Mouse (Mus musculus) thymus, postnatal 36 days (tissue): ENCODE results near the gene B4galnt3.

Experiments
- DNase-seq, 2 experiments: peaks; one replicate each; pipeline ENCODE4 v3.0.0; 2022; ENCODE audit warnings: mixed read lengths in 2 of 2

B4galnt3 gene

DNA sequence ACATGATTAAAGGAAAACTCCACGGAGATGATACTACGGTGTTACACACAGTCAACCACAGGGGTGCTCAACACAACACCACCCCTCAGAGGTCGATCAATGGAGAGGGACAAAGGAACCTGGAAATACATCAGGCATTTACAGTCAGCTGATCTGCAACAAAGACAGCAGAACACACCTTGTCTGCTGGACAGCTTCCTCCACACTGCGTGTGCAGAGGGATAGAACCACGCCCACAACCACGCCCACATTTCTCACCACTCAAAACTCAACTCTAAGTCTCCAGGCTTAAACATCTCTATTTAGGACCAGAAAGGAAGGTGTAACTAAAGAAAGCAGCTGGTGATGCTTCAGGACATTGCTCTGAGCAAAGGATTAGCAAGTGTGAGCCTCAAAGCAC is 82.8 kb downstream of the B4galnt3 start:
- DNase-seq = no peak

DNA sequence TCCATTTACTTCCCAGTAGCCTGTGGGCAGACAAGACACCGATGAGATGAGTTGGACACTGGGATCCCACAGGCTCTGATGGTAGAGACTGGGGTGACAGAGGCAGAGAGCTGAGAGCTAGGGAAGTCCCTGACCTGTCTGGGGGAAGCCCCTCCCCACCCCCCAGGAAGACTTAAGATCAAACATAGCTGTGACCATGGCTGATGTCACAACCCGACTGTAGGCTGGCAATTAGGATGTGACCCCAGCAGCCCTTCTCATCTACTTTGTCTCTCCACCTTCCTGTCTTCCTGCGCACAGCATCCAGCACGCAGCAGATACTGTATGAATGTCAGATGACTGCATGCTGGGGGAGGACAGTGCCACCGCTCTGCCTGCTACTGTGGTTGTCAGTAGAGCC is 87.8 kb downstream of the B4galnt3 start:
- no peak for DNase-seq

DNA sequence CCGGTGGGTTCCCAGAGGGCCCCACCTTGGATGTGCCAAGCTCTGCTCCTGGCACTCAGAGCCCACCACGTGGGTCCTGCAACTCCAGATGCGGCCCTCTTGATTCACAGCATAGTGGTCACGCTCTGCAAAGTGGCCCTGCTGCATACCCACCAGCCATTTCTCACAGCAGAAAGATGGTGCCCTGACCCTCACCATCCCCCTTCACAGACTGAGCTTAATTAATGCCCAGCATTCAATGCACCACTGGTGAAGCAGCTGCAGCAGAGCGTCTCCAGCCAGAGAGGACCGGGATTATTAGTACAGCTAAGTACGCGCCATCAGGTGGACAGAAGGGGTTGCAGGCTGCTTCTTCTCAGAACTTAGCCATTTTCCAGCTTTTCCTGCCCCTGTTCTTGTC is 92.0 kb downstream of the B4galnt3 start:
- DNase-seq = no peak

GRCm38 (mm10) chr6:120201956-120202355 is 92.4 kb downstream of the B4galnt3 start:
- no peak for DNase-seq

- DNase-seq = peak; percentile 41 to 63
Observed at GRCm38 (mm10) chr6:120199638-120200394, 94.5 kb downstream of the B4galnt3 start.

DNA sequence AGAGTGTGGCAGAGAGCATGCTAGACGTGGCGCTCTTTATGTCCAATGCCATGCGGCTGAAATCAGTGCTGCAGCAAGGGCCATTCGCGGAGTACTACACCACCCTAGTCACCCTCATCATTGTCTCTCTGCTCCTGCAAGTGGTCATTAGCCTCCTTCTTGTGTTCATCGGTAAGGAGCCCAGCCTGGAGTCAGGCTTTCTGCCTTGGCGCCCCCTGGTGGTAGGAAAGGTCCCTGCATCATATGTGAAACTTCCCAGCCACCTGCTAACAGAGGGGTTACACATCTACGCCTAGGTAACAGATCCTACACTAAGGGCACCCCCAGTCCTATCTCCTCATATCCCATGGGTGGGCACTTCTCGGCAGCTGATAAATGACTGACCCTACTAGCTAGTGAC is 96.4 kb downstream of the B4galnt3 start:
- DNase-seq = peak; percentile 78 to 84

- peak in 1 of 2 experiments; percentile 32 for DNase-seq
Observed at GRCm38 (mm10) chr6:120196837-120197236, 97.5 kb downstream of the B4galnt3 start.

DNA sequence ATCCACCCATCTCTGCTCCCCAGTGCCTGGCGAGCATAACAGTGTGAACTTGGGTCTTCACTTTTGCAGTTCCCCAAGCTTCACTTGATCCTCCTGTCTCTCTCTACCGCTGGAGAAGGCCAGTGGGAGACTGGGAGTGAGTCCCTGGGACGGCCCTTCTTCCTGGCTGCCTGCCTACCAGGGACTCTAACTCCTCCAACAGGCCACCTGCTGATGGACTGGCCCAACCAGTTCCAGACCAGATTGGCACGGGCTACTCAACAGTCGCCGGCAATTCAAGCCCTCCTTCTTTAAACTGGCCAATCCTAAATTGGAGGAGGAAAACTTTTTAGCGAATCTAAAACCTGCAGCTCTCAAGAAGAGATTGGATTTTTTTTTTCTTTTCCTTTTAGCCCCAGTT is 99.4 kb downstream of the B4galnt3 start:
- DNase-seq = no peak

DNA sequence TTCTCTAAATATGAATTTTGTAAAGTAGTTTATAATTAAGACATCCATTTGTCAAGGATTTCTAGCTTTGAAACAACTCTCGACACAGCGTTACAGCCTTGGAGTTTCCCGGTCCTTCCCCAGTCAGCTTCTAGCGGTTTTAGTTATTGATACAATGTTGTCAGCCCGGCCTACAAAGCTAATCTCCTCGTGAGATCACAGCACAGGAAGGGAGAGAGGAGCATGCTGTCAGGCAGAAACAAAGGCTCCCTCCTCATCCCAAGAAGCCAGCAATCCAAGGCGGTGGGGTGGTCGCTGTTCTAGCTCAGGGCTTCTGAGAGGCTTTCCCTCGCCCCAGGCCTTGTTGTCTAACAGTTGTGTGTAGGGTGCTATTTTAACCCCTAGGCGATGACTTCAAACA is 100.1 kb downstream of the B4galnt3 start:
- DNase-seq = no peak

DNA sequence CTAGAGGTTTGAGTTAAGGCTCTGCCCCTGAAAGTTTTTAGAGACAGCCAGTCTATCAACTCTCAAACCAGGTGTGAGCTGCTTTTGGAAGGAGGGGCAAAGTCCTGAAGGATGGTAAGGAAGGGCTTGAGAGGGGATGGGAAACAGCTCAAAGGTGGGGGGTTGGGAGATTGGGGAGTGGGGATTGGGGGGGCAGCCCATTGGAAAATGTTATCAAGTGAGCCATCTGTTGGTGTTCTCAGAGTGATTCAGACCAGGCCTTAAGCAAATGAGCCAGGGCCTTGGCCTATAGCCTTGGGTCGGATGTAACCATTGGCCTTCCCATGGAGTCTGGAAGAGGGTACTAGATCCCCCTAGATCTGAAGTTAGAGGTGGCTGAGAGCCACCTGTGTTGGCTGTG is 100.6 kb downstream of the B4galnt3 start:
- DNase-seq = no peak

GRCm38 (mm10) chr6:120193174-120193573 is 101.2 kb downstream of the B4galnt3 start:
- DNase-seq = peak; percentile 85 to 86

- peak in 1 of 2 experiments; percentile 28 for DNase-seq
Observed at GRCm38 (mm10) chr6:120192211-120192870, 102.0 kb downstream of the B4galnt3 start.

DNA sequence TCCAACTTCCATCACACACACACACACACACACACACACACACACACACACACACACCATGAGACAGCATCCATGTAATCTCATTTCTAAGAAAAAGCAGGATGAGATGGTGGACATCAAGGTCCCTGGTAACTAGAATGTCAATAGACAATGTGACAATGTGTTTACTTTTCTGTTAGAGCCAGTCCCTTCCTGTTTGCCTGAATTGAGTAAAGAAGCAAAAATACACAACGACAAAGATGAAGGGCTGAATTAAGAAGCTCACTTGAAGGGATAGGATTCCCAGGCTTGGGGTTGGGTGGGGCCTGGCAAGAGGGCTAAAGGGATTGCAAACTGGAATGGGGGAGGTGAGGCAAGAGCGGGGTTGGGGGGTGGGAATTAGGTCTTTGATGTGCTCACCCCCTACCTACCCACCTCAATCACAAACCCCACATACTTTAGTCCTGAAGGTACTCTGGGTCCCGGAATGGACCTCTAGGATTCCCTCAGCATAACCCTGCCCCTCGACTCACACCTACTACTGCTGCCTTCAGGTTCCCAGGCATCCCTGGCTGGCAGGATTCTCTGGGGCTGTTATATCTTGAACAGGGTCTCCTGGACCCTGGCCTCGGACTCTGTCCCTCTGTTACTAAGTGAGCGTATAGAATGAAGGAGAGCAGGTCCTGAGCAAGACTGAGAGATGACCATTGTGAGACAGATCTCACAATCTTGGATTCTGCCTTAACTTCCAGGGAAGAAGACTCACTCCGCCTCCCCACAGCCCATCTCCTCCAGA is 102.8 kb downstream of the B4galnt3 start:
- no peak for DNase-seq

- no peak for DNase-seq
Observed at GRCm38 (mm10) chr6:120190912-120191311, 103.4 kb downstream of the B4galnt3 start.

- DNase-seq = no peak
Observed at GRCm38 (mm10) chr6:120190365-120190764, 104.0 kb downstream of the B4galnt3 start.

DNA sequence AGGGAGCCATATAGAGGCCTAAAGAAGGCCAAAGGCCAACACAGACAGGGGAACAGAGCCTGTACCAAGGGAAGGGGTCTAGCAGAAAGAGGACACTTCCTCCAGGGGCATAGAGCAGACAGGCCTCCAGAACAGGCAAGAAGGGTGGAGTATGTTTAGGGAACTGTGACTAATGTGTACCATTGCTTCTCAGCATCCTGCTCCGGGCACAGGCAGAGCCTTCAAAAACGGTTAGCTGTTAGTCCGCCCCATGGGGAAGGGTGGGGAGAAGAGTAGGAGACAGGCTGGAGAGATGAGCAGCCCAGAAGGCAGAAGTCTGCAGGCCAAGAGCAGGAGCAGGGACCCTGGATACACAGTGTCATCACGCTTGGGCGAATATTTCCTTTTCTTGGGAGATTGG is 105.1 kb downstream of the B4galnt3 start:
- no peak for DNase-seq

GRCm38 (mm10) chr6:120188376-120189235 is 105.8 kb downstream of the B4galnt3 start:
- DNase-seq = peak; percentile 72 to 84

DNA sequence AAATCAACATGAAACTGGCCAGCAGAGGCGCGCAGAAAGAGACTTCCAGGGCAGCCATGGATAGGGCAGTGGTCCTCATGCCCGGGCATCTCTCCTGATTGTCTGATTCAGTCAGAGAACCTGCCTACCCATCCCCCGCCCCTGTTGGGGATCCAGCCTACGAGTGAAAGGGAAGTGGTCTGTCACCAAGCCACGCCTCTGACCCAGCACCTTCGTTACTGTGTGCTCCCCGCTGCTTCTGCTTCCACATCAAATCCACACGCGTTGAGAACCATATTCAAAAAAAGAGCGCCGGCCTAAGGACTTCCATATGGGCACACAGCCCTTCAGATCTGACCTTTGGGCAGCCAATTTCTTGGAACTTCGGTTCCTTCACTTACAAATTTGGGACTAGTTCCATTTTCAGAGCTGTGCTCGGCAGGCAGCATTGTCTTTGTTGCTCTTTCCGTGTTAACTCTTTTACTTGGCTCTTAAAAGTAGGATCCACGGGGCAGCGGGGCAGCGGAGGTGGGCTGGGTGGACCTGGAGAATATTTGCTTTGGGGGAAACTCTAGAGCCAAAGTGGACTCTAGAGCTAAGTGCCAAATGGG is 106.7 kb downstream of the B4galnt3 start:
- peak; percentile 77 to 87 for DNase-seq

DNA sequence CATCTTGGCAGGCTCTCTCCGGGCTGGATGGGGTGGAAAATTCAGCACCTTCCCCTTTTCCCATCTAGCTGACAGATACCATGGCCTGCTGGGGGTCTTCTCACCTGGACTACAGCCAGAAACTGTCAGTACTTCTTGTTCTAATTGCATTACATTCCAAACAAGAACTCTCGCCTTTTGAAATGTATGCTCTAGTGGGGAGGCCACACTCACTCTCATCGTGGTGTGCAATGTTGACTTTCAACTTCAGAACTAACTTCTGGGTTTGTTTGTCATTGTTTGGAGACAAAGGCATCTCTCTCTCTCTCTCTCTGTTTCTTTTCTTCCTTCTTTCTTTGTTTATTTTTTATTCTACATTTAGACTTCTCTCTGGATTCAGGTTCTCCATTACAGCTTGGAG is 107.8 kb downstream of the B4galnt3 start:
- DNase-seq = no peak

GRCm38 (mm10) chr6:120185756-120186155 is 108.6 kb downstream of the B4galnt3 start:
- peak; percentile 67 to 86 for DNase-seq

DNA sequence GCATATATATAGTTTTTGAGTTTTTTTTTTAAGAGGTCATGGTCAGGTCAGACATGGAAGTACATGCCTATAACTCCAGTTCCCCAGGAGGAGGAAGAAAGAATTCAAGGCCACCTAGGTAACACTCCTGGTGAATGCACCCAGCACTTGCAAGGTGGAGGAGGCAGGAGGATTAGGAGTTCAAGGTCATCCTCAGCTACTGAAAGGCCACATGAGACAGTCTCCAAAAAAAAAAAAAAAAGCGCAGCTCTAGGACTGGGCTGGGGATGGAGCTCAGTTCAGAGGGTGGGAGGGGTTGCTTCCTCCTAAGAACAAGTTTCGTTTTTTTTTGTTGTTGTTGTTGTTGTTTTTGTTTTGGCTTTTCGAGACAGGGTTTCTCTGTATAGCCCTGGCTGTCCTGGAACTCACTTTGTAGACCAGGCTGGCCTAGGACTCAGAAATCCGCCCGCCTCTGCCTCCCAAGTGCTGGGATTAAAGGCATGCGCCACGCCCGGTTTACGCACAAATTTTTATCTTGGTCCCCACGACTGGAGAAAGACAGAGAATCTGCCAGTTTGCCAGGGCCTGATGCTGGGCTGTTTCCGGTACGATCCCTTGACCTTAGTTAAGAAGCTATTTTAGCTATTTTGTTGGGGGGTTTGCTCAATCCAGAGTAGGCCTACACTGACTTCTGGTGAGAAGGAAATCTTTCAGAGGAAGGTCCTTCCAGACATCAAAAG is 109.2 kb downstream of the B4galnt3 start:
- no peak for DNase-seq

- no peak for DNase-seq
Observed at GRCm38 (mm10) chr6:120183771-120184170, 110.6 kb downstream of the B4galnt3 start.
